Mouse (Mus musculus): ENCODE results near the gene Traf7. TPM values are rescaled to one million over a fixed set of nuclear protein-coding genes. Genes with fewer than 3 reads are reported as not detected.

Gene Traf7
- total and polyA plus RNA-seq, 3 experiments: 109 to 176 (median 122) TPM

DNA sequence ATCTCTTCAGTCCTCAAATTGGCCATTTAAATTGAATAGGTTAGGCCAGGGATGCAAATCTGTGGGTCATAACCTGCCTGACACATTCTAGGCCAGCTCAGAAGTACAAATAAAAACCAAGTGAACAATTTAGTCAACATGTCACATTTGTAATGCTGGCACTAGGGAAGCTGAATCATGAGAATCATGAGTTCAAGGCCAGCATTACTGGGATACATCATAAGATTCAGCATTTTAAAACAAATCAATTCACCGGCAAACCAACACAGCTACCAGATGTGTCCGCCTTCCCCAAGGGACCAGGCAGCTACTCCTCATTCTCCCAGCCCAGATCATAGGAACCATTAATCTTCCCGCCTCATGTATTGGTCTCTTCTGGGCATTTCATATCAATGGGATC, 44.2 kb downstream of the Traf7 start:
- Histone ChIP-seq H3K36me3 (replicated peaks in 1 of 2; ENCODE audit: control insufficient read depth in 1 of 2, insufficient read depth in 1 of 2, low read length in 1 of 2) (no peaks in the 10 kb centered on the region), H3K27ac (ENCODE audit: insufficient read depth, low read depth) (no peak overlapping the region), H3K4me2 (ENCODE audit: insufficient read depth, low read depth, poor library complexity, severe bottlenecking) (no peak overlapping the region), H3K79me2 (replicated peaks; ENCODE audit: control insufficient read depth, extremely low read depth, insufficient read depth, poor library complexity, severe bottlenecking) (no peaks in the 10 kb centered on the region), H3K4me1 (ENCODE audit: control insufficient read depth in 1 of 2, insufficient read depth in 2 of 2) (peaks cover 6 to 15% of the 10 kb centered on the region in 2 experiments; a peak in 3 of 4 replicates), H3K27me3 (replicated peaks) (peaks cover 27% of the 10 kb centered on the region), H3K4me3 (replicated peaks in 1 of 3; ENCODE audit: low read depth in 2 of 3, low read length in 2 of 3, poor library complexity in 1 of 3) (no peak overlapping the region), H3K9ac (ENCODE audit: insufficient read depth, low read depth) (no peak overlapping the region), H3K9me3 (replicated peaks; ENCODE audit: low read length) (no peaks in the 10 kb centered on the region)
- DNase-seq (ENCODE audit: extremely low read depth): no peak
- in situ Hi-C loops (cut with MboI; ENCODE audit: low pct_ligation_motif_present, low pct_unique_long_range_greater_than_20kb, low sequenced_read_pairs) (no loop called here), dilution Hi-C loops (cut with MboI; ENCODE audit: extremely low pct_ligation_motif_present, extremely low pct_unique_long_range_greater_than_20kb, low sequenced_read_pairs) (no loop called here)
- TF ChIP-seq ZNF384 (IDR thresholded peaks at IDR 0.05; ENCODE audit: low read depth, low read length) (no peak), CHD2 (IDR thresholded peaks at IDR 0.05; ENCODE audit: low read length) (no peak), RAD21 (IDR thresholded peaks at IDR 0.05; ENCODE audit: low read depth, low read length) (no peak), UBTF (IDR thresholded peaks at IDR 0.05; ENCODE audit: low read depth, low read length) (no peak), USF1 (IDR thresholded peaks at IDR 0.05; ENCODE audit: low read depth, low read length) (no peak), USF2 (conservative IDR thresholded peaks at IDR 0.05; ENCODE audit: low read depth, low read length) (no peak), E2F4 (IDR thresholded peaks at IDR 0.05; ENCODE audit: insufficient replicate concordance, low read depth, low read length) (no peak), MXI1 (IDR thresholded peaks at IDR 0.05; ENCODE audit: low read depth, low read length) (no peak), CTCF (conservative IDR thresholded peaks at IDR 0.05 in 1 of 2, IDR thresholded peaks at IDR 0.05 in 1 of 2; ENCODE audit: low read depth in 2 of 2, low read length in 2 of 2) (no peak), POLR2A (IDR thresholded peaks at IDR 0.05; ENCODE audit: low read depth, low read length) (no peak), ELF1 (IDR thresholded peaks at IDR 0.05; ENCODE audit: low read depth, low read length) (no peak), TBP (conservative IDR thresholded peaks at IDR 0.05; ENCODE audit: low read depth, low read length) (no peak), TCF12 (IDR thresholded peaks at IDR 0.05; ENCODE audit: low read depth, low read length) (no peak), BHLHE40 (IDR thresholded peaks at IDR 0.05; ENCODE audit: low read depth, low read length) (no peak), MAFK (IDR thresholded peaks at IDR 0.05; ENCODE audit: insufficient replicate concordance, low read length) (no peak), JUND (conservative IDR thresholded peaks at IDR 0.05; ENCODE audit: low read depth, low read length) (no peak)

DNA sequence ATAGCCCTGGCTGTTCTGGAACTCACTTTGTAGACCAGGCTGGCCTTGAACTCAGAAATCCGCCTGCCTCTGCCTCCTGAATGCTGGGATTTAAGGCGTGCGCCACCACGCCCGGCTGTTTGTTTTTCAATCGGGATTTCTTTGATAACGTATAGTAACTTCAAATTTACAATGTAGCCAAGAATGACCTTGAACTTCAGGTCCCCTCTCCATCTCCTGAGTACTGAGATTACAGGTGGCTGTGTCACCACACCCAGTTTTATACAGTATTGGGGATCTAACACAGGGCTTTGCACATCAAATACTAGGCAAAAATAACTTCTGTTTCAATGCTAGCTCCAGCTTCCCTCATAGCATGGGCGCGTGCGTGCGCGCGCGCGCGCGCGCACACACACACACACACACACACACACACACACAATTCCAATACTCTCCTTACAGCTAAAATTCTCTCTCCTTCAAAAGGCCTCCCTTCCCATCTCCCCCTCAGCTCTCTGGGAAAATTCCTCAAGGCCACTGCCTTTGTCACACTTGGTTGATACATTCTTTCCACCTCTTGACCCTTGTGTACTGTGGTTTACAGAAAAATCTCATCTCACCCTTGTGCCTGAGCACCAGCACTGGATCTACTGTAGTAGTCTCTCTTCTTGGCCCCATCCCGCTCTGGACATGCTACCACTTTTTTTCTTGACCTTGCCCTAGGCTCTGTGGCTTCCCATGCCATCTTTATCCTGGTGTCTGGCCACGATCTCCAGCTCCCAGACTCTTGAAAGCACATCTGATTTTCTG, 46.5 kb downstream of the Traf7 start:
- Histone ChIP-seq H3K27me3 (replicated peaks) (peaks cover 8% of the 10 kb centered on the region), H3K4me3 (replicated peaks in 1 of 3; ENCODE audit: low read depth in 2 of 3, low read length in 2 of 3, poor library complexity in 1 of 3) (no peak overlapping the region), H3K9me3 (replicated peaks; ENCODE audit: low read length) (no peaks in the 10 kb centered on the region), H3K27ac (ENCODE audit: insufficient read depth, low read depth) (no peak overlapping the region), H3K36me3 (replicated peaks in 1 of 2; ENCODE audit: control insufficient read depth in 1 of 2, insufficient read depth in 1 of 2, low read length in 1 of 2) (peaks cover 11 to 17% of the 10 kb centered on the region in 2 experiments), H3K4me2 (ENCODE audit: insufficient read depth, low read depth, poor library complexity, severe bottlenecking) (no peak overlapping the region), H3K79me2 (replicated peaks; ENCODE audit: control insufficient read depth, extremely low read depth, insufficient read depth, poor library complexity, severe bottlenecking) (no peaks in the 10 kb centered on the region), H3K9ac (ENCODE audit: insufficient read depth, low read depth) (no peak overlapping the region), H3K4me1 (ENCODE audit: control insufficient read depth in 1 of 2, insufficient read depth in 2 of 2) (peaks cover 12 to 26% of the 10 kb centered on the region in 2 experiments; a peak in 3 of 4 replicates)
- no peak for TF ChIP-seq RAD21 (IDR thresholded peaks at IDR 0.05; ENCODE audit: low read depth, low read length)
- TF ChIP-seq USF2 (conservative IDR thresholded peaks at IDR 0.05; ENCODE audit: low read depth, low read length): no peak
- no peak for TF ChIP-seq BHLHE40 (IDR thresholded peaks at IDR 0.05; ENCODE audit: low read depth, low read length)
- TF ChIP-seq RCOR1 (conservative IDR thresholded peaks at IDR 0.05; ENCODE audit: low read depth, low read length): no peak
- no peak for TF ChIP-seq PAX5 (IDR thresholded peaks at IDR 0.05; ENCODE audit: low read length)
- no peak for TF ChIP-seq USF1 (IDR thresholded peaks at IDR 0.05; ENCODE audit: low read depth, low read length)
- no peak for TF ChIP-seq POLR2A (IDR thresholded peaks at IDR 0.05; ENCODE audit: low read depth, low read length)
- no peak for TF ChIP-seq SMC3 (IDR thresholded peaks at IDR 0.05; ENCODE audit: low read depth, low read length)
- no peak for TF ChIP-seq ZNF384 (IDR thresholded peaks at IDR 0.05; ENCODE audit: low read depth, low read length)
- no peak for TF ChIP-seq ZMIZ1 (IDR thresholded peaks at IDR 0.05; ENCODE audit: low read depth, low read length)
- no peak for TF ChIP-seq IRF4 (IDR thresholded peaks at IDR 0.05; ENCODE audit: low read depth, low read length)
- no peak for TF ChIP-seq TBP (conservative IDR thresholded peaks at IDR 0.05; ENCODE audit: low read depth, low read length)
- TF ChIP-seq MAX (IDR thresholded peaks at IDR 0.05; ENCODE audit: low read length): no peak
- no peak for TF ChIP-seq POLR2AphosphoS2 (IDR thresholded peaks at IDR 0.05; ENCODE audit: low read depth, low read length)
- no peak for TF ChIP-seq CHD2 (IDR thresholded peaks at IDR 0.05; ENCODE audit: low read length)
- TF ChIP-seq MEF2A (IDR thresholded peaks at IDR 0.05; ENCODE audit: borderline replicate concordance, low read depth, low read length): no peak
- dilution Hi-C loops (cut with MboI; ENCODE audit: extremely low pct_ligation_motif_present, extremely low pct_unique_long_range_greater_than_20kb, low sequenced_read_pairs): no loop called here
- no peak for DNase-seq (ENCODE audit: extremely low read depth)
- in situ Hi-C loops (cut with MboI; ENCODE audit: low pct_ligation_motif_present, low pct_unique_long_range_greater_than_20kb, low sequenced_read_pairs): no loop called here
